In genomic region chr1:168382823-168383157, GRCm38 (mm10) we compare ENCODE assay signal across 9 mouse cellular contexts. TPM values are rescaled to one million over a fixed set of nuclear protein-coding genes. Genes with fewer than 3 reads are reported as not detected.
A peak's percentile ranks its signal among the peaks of the same experiment; 100 is the strongest.
DNase-seq lines count a peak whose midpoint lies in the region; ATAC-seq lines count a peak whose summit lies in the region.
"Had no signal": no experiment of that assay in that cellular context is flagged by ENCODE, and none has a peak within 500 bp of the region (broad histone marks: within the 10 kb centered on the region; RNA-seq: fewer than 3 reads in every experiment).

No protein-coding gene starts in this region.

- H3K4me3 ChIP-seq in forebrain, embryonic 14.5 days (ENCODE audit: low read depth, low read length), result no peak overlapping the region
- H3K4me3 ChIP-seq: liver, embryonic 12.5 days had no signal

- no peak overlapping the region for H3K4me2 ChIP-seq in forebrain, embryonic 14.5 days (ENCODE audit: low read length)
- H3K4me2 ChIP-seq: liver, embryonic 12.5 days had no signal

- peaks cover 81% of the 10 kb centered on the region for H3K4me1 ChIP-seq in forebrain, embryonic 14.5 days (ENCODE audit: control insufficient read depth, insufficient read depth, low read length)

- WGBS in forebrain, embryonic 14.5 days, result 5% methylated on average over 4 of the region's 4 CpGs

- 0 out of 2 replicates have a peak, but pooled peaks cover 3% of the 10 kb centered on the region for H3K36me3 ChIP-seq in forebrain, embryonic 14.5 days (ENCODE audit: control insufficient read depth, insufficient read depth, low read length)
- H3K36me3 ChIP-seq: liver, embryonic 12.5 days had no signal

- peak; percentile 60 for DNase-seq in 3134 (ENCODE audit: extremely low read depth, insufficient read length, low spot score)
- peak; percentile 84 for DNase-seq in ES-CJ7 (ENCODE audit: low read depth, low spot score)
- peak; percentile 55 for DNase-seq in forebrain, embryonic 14.5 days (ENCODE audit: low spot score)
- DNase-seq in kidney, adult 9 months, result peak; percentile 52
- DNase-seq in spleen, adult 12 weeks (ENCODE audit: low spot score), result no peak
- no peak for DNase-seq in layer of hippocampus, postnatal 14 days (ENCODE audit: low spot score in 2 of 2)
- no peak for DNase-seq in cerebellum, adult 18-20 months
- no peak for DNase-seq in frontal cortex, postnatal 25 days (ENCODE audit: low spot score in 2 of 2)

- H3K9ac ChIP-seq in forebrain, embryonic 14.5 days (ENCODE audit: low read length), result peak overlapping the region; percentile 7; the same call in 1 of the 2 replicates
- H3K9ac ChIP-seq: liver, embryonic 12.5 days had no signal

- no peaks in the 10 kb centered on the region for H3K9me3 ChIP-seq in forebrain, embryonic 14.5 days (replicated peaks; ENCODE audit: control insufficient read depth, low read length)
- H3K9me3 ChIP-seq: liver, embryonic 12.5 days had no signal

- H3K27ac ChIP-seq in forebrain, embryonic 14.5 days (ENCODE audit: low read depth, low read length), result peak overlapping the region; percentile 87; the same call in 1 of the 2 replicates
- H3K27ac ChIP-seq: liver, embryonic 12.5 days had no signal

- no peaks in the 10 kb centered on the region for H3K27me3 ChIP-seq in forebrain, embryonic 14.5 days (replicated peaks; ENCODE audit: control insufficient read depth, insufficient read depth, low read length)
- H3K27me3 ChIP-seq: liver, embryonic 12.5 days had no signal

- ATAC-seq in forebrain, embryonic 14.5 days, result peak; percentile 17
- ATAC-seq: liver, embryonic 12.5 days had no signal

RNA-seq across cellular contexts. Expression of gene Pbx1, which starts 49.3 kb away (rescaled TPM):
- polyA plus RNA-seq in forebrain, embryonic 14.5 days (2014; fragmentation: Nextera tagmentation; extraction: Ambion mirVana), result 66.7 and 76.8 TPM in 2 replicates
- total RNA-seq in layer of hippocampus, postnatal 14 days (2021), result 100 to 1,000 TPM; 103 to 106 TPM

Comparison
In these comparisons a context has a peak if more than half of its experiments do, and no peak if none do; other contexts are left out.
1. DNase-seq: peak in 3134 (single experiment), ES-CJ7 (single experiment), forebrain, embryonic 14.5 days (single experiment) and kidney, adult 9 months (single experiment); none in spleen, adult 12 weeks (single experiment), layer of hippocampus, postnatal 14 days (0 of 2), cerebellum, adult 18-20 months (0 of 2) and frontal cortex, postnatal 25 days (0 of 2).